Comparison of ENCODE assay signal across 30 mouse cellular contexts in the genomic region with DNA sequence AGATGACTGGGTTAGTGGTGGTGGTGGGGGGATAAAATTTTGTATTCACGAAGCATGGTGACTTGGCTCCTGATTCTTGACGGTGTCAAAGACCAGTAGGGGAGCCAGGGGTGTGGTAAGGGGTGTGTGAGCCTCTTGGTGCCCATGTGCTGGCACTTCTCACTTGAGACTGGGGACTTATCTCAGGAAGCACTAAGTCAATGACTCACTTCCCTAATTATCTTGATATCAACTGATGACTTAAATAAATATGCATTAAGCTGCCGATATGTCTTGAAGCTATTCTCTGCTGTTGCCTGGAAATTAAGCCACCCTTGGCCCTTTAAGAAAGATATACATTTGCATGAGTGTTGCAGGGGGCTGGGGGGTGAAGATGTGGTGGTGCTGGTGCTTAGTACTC. TPM values are rescaled to one million over a fixed set of nuclear protein-coding genes. Genes with fewer than 3 reads are reported as not detected.
A peak's percentile ranks its signal among the peaks of the same experiment; 100 is the strongest.
DNase-seq lines count a peak whose midpoint lies in the region; ATAC-seq and TF ChIP-seq lines count a peak whose summit lies in the region.
"Had no signal": no experiment of that assay in that cellular context is flagged by ENCODE, and none has a peak within 500 bp of the region (broad histone marks: within the 10 kb centered on the region; RNA-seq: fewer than 3 reads in every experiment).

No protein-coding gene starts in this region.

- peaks cover 59% of the 10 kb centered on the region for H3K4me1 ChIP-seq in G1E (ENCODE audit: insufficient read depth, low read depth, low read length)
- peaks cover 8% of the 10 kb centered on the region; the same call in 1 of the 2 replicates for H3K4me1 ChIP-seq in stomach, postnatal 0 days (replicated peaks; ENCODE audit: control insufficient read depth, insufficient read depth)

- ATAC-seq in G1E (ENCODE audit: extremely low read depth, insufficient number of reproducible peaks, low FRiP score, poor library complexity, severe bottlenecking): peak; percentile 61
- ATAC-seq in hematopoietic stem cell, adult 5-6 weeks (replicated peaks in 1 of 2; ENCODE audit: insufficient read depth in 1 of 2, low FRiP score in 2 of 2, low TSS enrichment in 1 of 2, low read depth in 1 of 2, poor library complexity in 2 of 2, severe bottlenecking in 2 of 2): peak; percentile 58 to 66; a peak in 3 of 4 replicates
- ATAC-seq in stomach, postnatal 0 days (ENCODE audit: low FRiP score, low TSS enrichment): no peak
- ATAC-seq: forebrain, embryonic 15.5 days; hindbrain, postnatal 0 days; inflammation-experienced regulatory T-cells, adult 6 months; intestine, embryonic 16.5 days; Patski had no signal

- no peaks in the 10 kb centered on the region for H3K36me3 ChIP-seq in G1E (replicated peaks)
- no peaks in the 10 kb centered on the region for H3K36me3 ChIP-seq in stomach, postnatal 0 days (ENCODE audit: control insufficient read depth, insufficient read depth, low read length)
- H3K36me3 ChIP-seq: embryonic facial prominence, embryonic 10.5 days; embryonic facial prominence, embryonic 13.5 days; forebrain, embryonic 12.5 days; forebrain, embryonic 15.5 days; heart, embryonic 12.5 days; heart, embryonic 15.5 days had no signal

- WGBS in stomach, postnatal 0 days: 67% methylated on average over 3 of the region's 3 CpGs

- no peak overlapping the region for H3K4me3 ChIP-seq in G1E (ENCODE audit: low read depth, low read length)
- no peak overlapping the region for H3K4me3 ChIP-seq in stomach, postnatal 0 days (ENCODE audit: low read depth, low read length)
- H3K4me3 ChIP-seq: embryonic facial prominence, embryonic 10.5 days; embryonic facial prominence, embryonic 13.5 days; erythroblast, embryonic 14.5 days; forebrain, embryonic 12.5 days; forebrain, embryonic 15.5 days; heart, embryonic 12.5 days; heart, embryonic 15.5 days had no signal

- TF ChIP-seq CTCF in G1E (IDR thresholded peaks at IDR 0.05; ENCODE audit: low read depth, low read length): no peak
- TF ChIP-seq CTCF in stomach, postnatal 0 days (IDR thresholded peaks at IDR 0.05; ENCODE audit: low read depth): no peak

- TF ChIP-seq EP300 in stomach, postnatal 0 days (optimal IDR thresholded peaks at IDR 0.05): no peak

- H3K27ac ChIP-seq in stomach, postnatal 0 days (replicated peaks): no peak overlapping the region
- H3K27ac ChIP-seq: embryonic facial prominence, embryonic 10.5 days; embryonic facial prominence, embryonic 13.5 days; forebrain, embryonic 12.5 days; forebrain, embryonic 15.5 days; heart, embryonic 15.5 days; hindbrain, embryonic 14.5 days; hindbrain, postnatal 0 days had no signal

- peak; percentile 19 for DNase-seq in G1E (ENCODE audit: low spot score)
- DNase-seq in MEL-GATA-1-ER (ENCODE audit: extremely low read depth, low read depth): peak; percentile 54
- DNase-seq in cerebellum, adult 9-10 months: no peak
- DNase-seq in B cell, adult 2 months: no peak
- no peak for DNase-seq in stomach, postnatal 0 days (ENCODE audit: low spot score)
- DNase-seq: adrenal gland, postnatal 10 days; adrenal gland, postnatal 36 days; cerebellum, adult 18-20 months; cerebellum, adult 9-11 months; cerebellum, postnatal 25 days; embryo, embryonic 11 days; gastrocnemius, postnatal 25 days; heart, adult 11 months; heart, postnatal 10 days; heart, postnatal 36 days had no signal

- 0 out of 2 replicates have a peak, but pooled peaks cover 2% of the 10 kb centered on the region for H3K9me3 ChIP-seq in G1E (replicated peaks)
- no peaks in the 10 kb centered on the region for H3K9me3 ChIP-seq in stomach, postnatal 0 days (ENCODE audit: control insufficient read depth, low read length)
- H3K9me3 ChIP-seq: embryonic facial prominence, embryonic 10.5 days; embryonic facial prominence, embryonic 13.5 days; forebrain, embryonic 12.5 days; forebrain, embryonic 15.5 days; heart, embryonic 15.5 days had no signal

- no peak overlapping the region for H3K4me2 ChIP-seq in stomach, postnatal 0 days (replicated peaks; ENCODE audit: low read depth)
- H3K4me2 ChIP-seq: embryonic facial prominence, embryonic 13.5 days; forebrain, embryonic 12.5 days; forebrain, embryonic 15.5 days; heart, embryonic 12.5 days; heart, embryonic 15.5 days; hindbrain, embryonic 14.5 days had no signal

- H3K27me3 ChIP-seq in G1E (ENCODE audit: insufficient read depth, low read length): peaks cover 12% of the 10 kb centered on the region; the same call in 1 of the 2 replicates
- no peaks in the 10 kb centered on the region for H3K27me3 ChIP-seq in stomach, postnatal 0 days (ENCODE audit: control insufficient read depth, insufficient read depth, low read length)
- H3K27me3 ChIP-seq: CH12.LX; forebrain, embryonic 15.5 days; heart, embryonic 12.5 days; heart, embryonic 15.5 days; Patski had no signal

- no peak overlapping the region for H3K9ac ChIP-seq in stomach, postnatal 0 days (ENCODE audit: low read length)
- H3K9ac ChIP-seq: embryonic facial prominence, embryonic 13.5 days; forebrain, embryonic 12.5 days; forebrain, embryonic 15.5 days; heart, embryonic 12.5 days; heart, embryonic 15.5 days; hindbrain, embryonic 14.5 days had no signal

RNA-seq across cellular contexts. Expression of a gene that starts 38.0 kb away (rescaled TPM):
- 1.4 TPM in 1 of 2 replicates, not detected in the other for total RNA-seq in G1E (2014; fragmentation: Nextera tagmentation)
- total RNA-seq in G1E (2017): 19.8 and 28.1 TPM in 2 replicates
- polyA plus RNA-seq in G1E (2012): 0.13 and 0.19 TPM in 2 replicates
- total RNA-seq in hematopoietic stem cell, adult 5-6 weeks (2017): 35.9 and 44.8 TPM in 2 replicates
- 4.9 and 5.7 TPM in 2 replicates for polyA plus RNA-seq in stomach, postnatal 0 days (2015; fragmentation: Nextera tagmentation; extraction: Ambion mirVana)
- total RNA-seq: heart, adult 8-10 months had no signal

Comparison
In these comparisons a context has a peak if more than half of its experiments do, and no peak if none do; other contexts are left out.
1. DNase-seq: peak in G1E (single experiment) and MEL-GATA-1-ER (single experiment); none in cerebellum, adult 9-10 months (single experiment), B cell, adult 2 months (0 of 2) and stomach, postnatal 0 days (single experiment).